Mouse (Mus musculus) intestine, embryonic 16.5 days (tissue): ENCODE data around the gene Thap12. TPM values are rescaled to one million over a fixed set of nuclear protein-coding genes. Genes with fewer than 3 reads are reported as not detected.

ENCODE experiments used
- ATAC-seq: fragments of 200-750 bp; cut with Nextera tagmentation; 2 replicates; pipeline ENCODE4 v1.8.0; 2017; ENCODE audit warnings: moderate TSS enrichment, moderate library complexity
- H3K27ac ChIP-seq: fragments of 300-500 bp; sonication (generic); 2 replicates; pipeline ENCODE4 v1.5.1; 2014; ENCODE audit warnings: mild to moderate bottlenecking, low read length
- H3K27me3 ChIP-seq: fragments of 300-500 bp; sonication (generic); replicated peaks from 2 replicates; pipeline ENCODE4 v1.6.1; 2014; ENCODE audit warnings: low read length, control low read depth, mixed read lengths; ENCODE audit not compliant: control insufficient read depth, insufficient read depth
- H3K36me3 ChIP-seq: fragments of 300-500 bp; sonication (generic); 2 replicates; pipeline ENCODE4 v1.6.1; 2014; ENCODE audit warnings: low read length, control low read depth; ENCODE audit not compliant: control insufficient read depth, insufficient read depth
- H3K4me1 ChIP-seq: fragments of 300-500 bp; sonication (generic); 2 replicates; pipeline ENCODE4 v1.6.1; 2014; ENCODE audit warnings: low read length, control low read depth, mixed read lengths; ENCODE audit not compliant: control insufficient read depth, insufficient read depth
- H3K4me2 ChIP-seq: fragments of 300-500 bp; sonication (generic); 2 replicates; pipeline ENCODE4 v1.6.1; 2014; ENCODE audit warnings: low read depth, low read length, control low read depth
- H3K4me3 ChIP-seq: fragments of 300-500 bp; sonication (generic); 2 replicates; pipeline ENCODE4 v1.5.1; 2014; ENCODE audit warnings: mild to moderate bottlenecking, low read length
- H3K9ac ChIP-seq: fragments of 300-500 bp; sonication (generic); 2 replicates; pipeline ENCODE4 v1.6.1; 2014; ENCODE audit warnings: low read depth, low read length
- H3K9me3 ChIP-seq: fragments of 300-500 bp; sonication (generic); 2 replicates; pipeline ENCODE4 v1.6.1; 2016; ENCODE audit warnings: low read length, control low read depth; ENCODE audit not compliant: control insufficient read depth
- WGBS: fragments of 180-500 bp; shearing (Covaris S2); extraction: QIAGEN DNeasy Blood & Tissue Kit; methylation state at CpG from one replicate; pipeline ENCODE4 v1.1.7; 2014; 5-methylcytosine and 5-hydroxymethylcytosine counted together
- polyA plus RNA-seq: library from polyadenylated mRNA; unstranded; fragments of >200 nt; fragmentation: Nextera tagmentation; extraction: Ambion mirVana; gene quantifications from 2 replicates; pipeline ENCODE4 v1.2.1, GENCODE M21; 2015

Gene Thap12
- polyA plus RNA-seq, 1 experiment from 2014 or later, result 28.8 TPM

GRCm38 (mm10) chr7:98717438-98717837 is 14.5 kb downstream of the Thap12 start:
- no peak overlapping the region for H3K27ac ChIP-seq
- ATAC-seq, result no peak
- peaks cover 5% of the 10 kb centered on the region for H3K36me3 ChIP-seq
- H3K4me2 ChIP-seq, result no peak overlapping the region
- WGBS, result 82% methylated on average over 3 of the region's 3 CpGs
- no peaks in the 10 kb centered on the region for H3K27me3 ChIP-seq
- 0 out of 2 replicates have a peak, but pooled peaks cover 3% of the 10 kb centered on the region for H3K4me1 ChIP-seq
- H3K9ac ChIP-seq, result no peak overlapping the region
- H3K9me3 ChIP-seq, result no peaks in the 10 kb centered on the region
- H3K4me3 ChIP-seq, result no peak overlapping the region

DNA sequence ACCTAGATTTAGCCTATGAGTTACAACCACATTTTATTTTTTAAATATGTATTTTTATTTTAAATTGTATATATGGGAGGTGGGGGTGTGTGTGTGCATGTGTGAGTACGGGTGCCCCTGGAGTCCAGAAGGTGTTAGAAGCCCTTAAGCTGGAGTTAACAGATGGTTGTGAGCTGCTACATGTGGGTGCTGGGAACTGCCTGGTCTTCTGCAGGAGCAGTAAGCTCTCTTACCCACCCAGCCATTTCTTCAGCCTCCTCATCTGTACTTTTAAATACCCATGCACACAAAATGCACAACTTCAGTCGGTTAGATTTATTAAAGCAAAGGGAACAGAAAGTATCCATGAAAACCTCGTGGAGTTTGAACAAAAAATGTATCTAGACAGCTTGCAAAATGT is 16.9 kb downstream of the Thap12 start:
- no peak for ATAC-seq
- Histone ChIP-seq H3K4me1 (no peaks in the 10 kb centered on the region), H3K36me3 (no peaks in the 10 kb centered on the region; the same call in 1 of the 2 replicates), H3K27me3 (no peaks in the 10 kb centered on the region), H3K4me3 (no peak overlapping the region), H3K27ac (no peak overlapping the region), H3K9ac (no peak overlapping the region), H3K9me3 (no peaks in the 10 kb centered on the region), H3K4me2 (no peak overlapping the region)
- WGBS, result 83% methylated on average over 3 of the region's 3 CpGs

DNA sequence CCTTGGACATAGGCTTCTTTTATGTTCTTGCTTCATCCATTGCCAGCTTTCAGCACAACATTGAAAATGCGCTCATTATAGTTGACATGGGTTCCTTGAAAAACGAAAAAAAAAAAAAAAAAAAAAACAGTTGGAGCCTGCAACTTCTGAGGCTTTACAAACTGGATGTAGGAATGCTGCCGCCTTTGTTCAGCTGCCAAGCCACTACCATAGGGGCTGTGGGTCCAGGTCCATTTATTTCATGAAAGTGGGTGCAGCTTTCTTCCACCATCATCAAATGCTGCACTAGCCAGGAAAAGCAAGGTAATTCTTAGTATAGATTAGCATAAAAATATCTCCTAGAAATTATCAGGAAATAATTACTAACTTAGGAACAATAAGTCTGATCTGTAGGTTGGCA is 17.8 kb downstream of the Thap12 start:
- H3K27me3 ChIP-seq, result no peaks in the 10 kb centered on the region
- no peak overlapping the region for H3K9ac ChIP-seq
- no peaks in the 10 kb centered on the region for H3K9me3 ChIP-seq
- no peaks in the 10 kb centered on the region; the same call in 1 of the 2 replicates for H3K36me3 ChIP-seq
- no peak overlapping the region for H3K27ac ChIP-seq
- 54% methylated on average over 3 of the region's 3 CpGs for WGBS
- no peak overlapping the region for H3K4me3 ChIP-seq
- no peak for ATAC-seq
- no peaks in the 10 kb centered on the region for H3K4me1 ChIP-seq
- H3K4me2 ChIP-seq, result no peak overlapping the region

GRCm38 (mm10) chr7:98721172-98721571 is 18.3 kb downstream of the Thap12 start:
- no peak overlapping the region for H3K4me2 ChIP-seq

GRCm38 (mm10) chr7:98721623-98722022 is 18.7 kb downstream of the Thap12 start:
- Histone ChIP-seq H3K9me3 (no peaks in the 10 kb centered on the region), H3K27ac (no peak overlapping the region), H3K4me1 (no peaks in the 10 kb centered on the region), H3K36me3 (no peaks in the 10 kb centered on the region; the same call in 1 of the 2 replicates), H3K27me3 (no peaks in the 10 kb centered on the region), H3K4me2 (no peak overlapping the region), H3K4me3 (no peak overlapping the region), H3K9ac (no peak overlapping the region)
- WGBS, result 64% methylated on average over 6 of the region's 6 CpGs
- ATAC-seq, result no peak

More at GRCm38 (mm10) chr7:98721172-98721571, 18.3 kb downstream of the Thap12 start:
- Histone ChIP-seq H3K4me1 (no peaks in the 10 kb centered on the region), H3K4me3 (no peak overlapping the region), H3K36me3 (no peaks in the 10 kb centered on the region; the same call in 1 of the 2 replicates), H3K27ac (no peak overlapping the region), H3K9me3 (no peaks in the 10 kb centered on the region), H3K27me3 (no peaks in the 10 kb centered on the region), H3K9ac (no peak overlapping the region)
- no peak for ATAC-seq
- WGBS, result 49% methylated on average over 5 of the region's 5 CpGs

GRCm38 (mm10) chr7:98725686-98726195 is 22.8 kb downstream of the Thap12 start:
- Histone ChIP-seq H3K27me3 (peaks cover 5% of the 10 kb centered on the region; the same call in 1 of the 2 replicates), H3K9me3 (no peaks in the 10 kb centered on the region), H3K4me2 (no peak overlapping the region), H3K36me3 (no peaks in the 10 kb centered on the region), H3K9ac (no peak overlapping the region), H3K27ac (no peak overlapping the region), H3K4me1 (peaks cover 3% of the 10 kb centered on the region; the same call in 1 of the 2 replicates), H3K4me3 (no peak overlapping the region)
- ATAC-seq, result no peak
- 82% methylated on average over 6 of the region's 6 CpGs for WGBS

DNA sequence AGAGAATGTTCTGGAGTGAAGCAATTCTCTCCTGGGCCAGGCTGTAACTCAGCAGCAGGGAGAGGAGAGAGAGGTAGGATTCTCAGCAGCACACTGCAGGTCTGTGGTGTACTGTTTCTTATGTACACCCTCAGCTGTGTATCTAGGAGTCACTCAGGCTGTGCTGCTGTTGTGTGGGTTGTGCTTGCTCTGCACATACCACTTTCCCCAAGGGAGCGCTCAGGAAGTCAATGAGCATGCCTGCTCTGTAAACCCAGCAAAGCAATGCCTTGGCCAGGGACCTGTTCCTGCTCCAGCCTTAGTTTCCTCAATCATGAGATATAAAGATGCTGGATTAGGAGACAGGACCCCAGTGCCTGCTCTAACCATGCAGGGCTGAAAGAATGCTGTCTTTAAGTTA is 25.1 kb downstream of the Thap12 start:
- Histone ChIP-seq H3K4me2 (no peak overlapping the region), H3K9ac (no peak overlapping the region), H3K4me1 (peaks cover 3% of the 10 kb centered on the region; the same call in 1 of the 2 replicates), H3K4me3 (no peak overlapping the region), H3K27ac (no peak overlapping the region), H3K36me3 (no peaks in the 10 kb centered on the region), H3K9me3 (no peaks in the 10 kb centered on the region), H3K27me3 (peaks cover 5% of the 10 kb centered on the region; the same call in 1 of the 2 replicates)
- WGBS, result 67% methylated on average over 1 of the region's 1 CpGs
- ATAC-seq, result no peak

DNA sequence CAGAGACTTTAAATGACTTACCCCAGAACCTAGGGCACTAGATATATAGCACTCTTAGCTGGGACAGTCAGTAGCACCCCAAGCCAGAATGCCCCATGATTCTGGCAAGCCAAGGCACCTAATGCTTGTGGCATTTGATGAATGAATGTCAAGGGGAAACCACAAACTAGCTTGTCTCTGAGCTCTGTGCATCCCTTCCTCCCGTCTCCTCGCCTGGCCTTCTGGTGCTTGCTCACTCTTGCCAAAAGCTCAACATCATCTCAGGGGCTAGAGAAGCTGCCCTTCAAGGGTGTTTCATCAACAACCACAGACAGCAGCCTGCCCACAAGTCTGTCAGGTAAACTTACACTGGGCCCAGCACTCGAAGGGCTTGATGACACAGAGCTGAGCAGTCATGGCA is 25.6 kb downstream of the Thap12 start:
- no peak for ATAC-seq
- peaks cover 3% of the 10 kb centered on the region; the same call in 1 of the 2 replicates for H3K4me1 ChIP-seq
- 81% methylated on average over 3 of the region's 3 CpGs for WGBS
- no peak overlapping the region for H3K9ac ChIP-seq
- H3K27ac ChIP-seq, result no peak overlapping the region
- no peak overlapping the region for H3K4me2 ChIP-seq
- H3K27me3 ChIP-seq, result peaks cover 5% of the 10 kb centered on the region; the same call in 1 of the 2 replicates
- no peaks in the 10 kb centered on the region for H3K9me3 ChIP-seq
- H3K4me3 ChIP-seq, result no peak overlapping the region
- H3K36me3 ChIP-seq, result no peaks in the 10 kb centered on the region

DNA sequence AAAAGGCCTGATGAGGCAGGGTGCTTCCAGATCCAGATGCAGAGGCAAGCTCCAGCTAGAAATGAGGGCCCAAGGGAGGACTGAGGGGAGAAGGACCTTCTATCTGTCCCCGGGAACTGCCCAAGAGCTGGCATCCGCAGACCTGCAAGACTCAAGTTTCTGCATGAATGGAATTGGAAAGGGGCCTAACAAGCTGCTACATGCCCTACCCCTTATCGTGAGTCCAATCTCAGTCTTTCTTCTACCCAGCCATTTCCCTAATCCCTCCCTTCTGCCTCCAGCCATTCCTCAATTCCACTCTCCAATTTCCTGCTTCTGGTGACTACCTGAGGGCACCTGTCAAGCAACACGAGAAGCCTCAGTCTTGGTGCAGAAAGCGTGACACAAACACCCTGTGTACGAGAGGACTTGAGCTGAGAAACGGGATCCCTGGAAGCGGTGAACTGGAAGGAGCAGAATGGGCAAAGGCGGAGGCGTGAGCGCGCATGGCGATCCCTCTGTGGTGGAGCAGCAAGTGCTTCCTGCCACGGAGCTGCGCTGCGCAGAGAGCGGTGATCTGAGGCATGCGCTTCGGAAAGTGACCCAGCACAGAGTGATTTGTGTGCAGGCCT is 26.9 kb downstream of the Thap12 start:
- Histone ChIP-seq H3K36me3 (no peaks in the 10 kb centered on the region), H3K9me3 (no peaks in the 10 kb centered on the region), H3K9ac (no peak overlapping the region), H3K4me1 (peaks cover 3% of the 10 kb centered on the region; the same call in 1 of the 2 replicates), H3K4me2 (peak overlapping the region; percentile 43), H3K27me3 (peaks cover 5% of the 10 kb centered on the region; the same call in 1 of the 2 replicates), H3K4me3 (peak overlapping the region; percentile 9; the same call in 1 of the 2 replicates), H3K27ac (no peak overlapping the region)
- ATAC-seq, result no peak
- 22% methylated on average over 19 of the region's 19 CpGs for WGBS
